Comparison of ENCODE assay signal across 8 mouse cellular contexts in the genomic region with DNA sequence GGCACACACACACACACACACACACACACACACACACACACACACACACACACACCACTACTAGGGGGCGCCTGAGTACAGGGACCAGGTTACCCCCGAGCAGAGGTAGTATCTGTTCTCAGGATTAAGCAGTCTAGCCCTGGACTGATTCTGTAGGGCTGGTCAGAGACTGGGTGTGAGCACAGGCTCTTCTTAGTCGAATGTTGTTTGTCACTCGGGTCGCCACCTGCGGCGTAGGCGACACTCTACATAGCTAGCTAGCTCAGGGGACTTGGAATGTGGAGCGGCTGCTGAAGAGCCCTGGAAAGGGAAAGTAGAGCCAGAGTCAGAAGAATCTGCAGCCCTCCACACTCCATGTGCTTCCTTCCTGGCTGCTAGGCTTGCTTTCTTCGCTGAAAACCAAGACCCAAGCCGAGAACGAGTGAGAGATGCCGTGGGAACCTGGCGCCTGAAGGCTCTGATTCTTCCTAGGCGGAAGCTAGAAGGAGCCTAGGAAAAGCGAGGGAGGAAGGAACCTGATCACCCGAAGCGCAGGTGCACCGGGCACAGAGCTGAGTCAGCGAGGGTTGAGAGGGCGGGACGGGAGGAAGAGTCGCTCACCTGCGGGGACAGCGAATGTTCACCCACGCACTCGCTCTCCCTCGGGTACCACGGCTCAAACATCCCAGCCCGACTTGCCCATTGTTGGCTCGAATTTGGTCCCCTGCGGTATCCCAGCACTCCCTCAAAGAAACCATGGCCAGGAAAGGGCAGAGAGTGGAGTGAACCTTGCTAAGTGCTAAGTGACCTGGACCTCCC. TPM values are rescaled to one million over a fixed set of nuclear protein-coding genes. Genes with fewer than 3 reads are reported as not detected.
DNase-seq lines count a peak whose midpoint lies in the region; ATAC-seq and TF ChIP-seq lines count a peak whose summit lies in the region.

No protein-coding gene starts in this region.

- intact Hi-C loops in gastrocnemius, adult 2 months (cut with DNase I): loop anchor here (2.0 kb wide), 1 partner anchor 44 kb away; no protein-coding TSS in a partner anchor
- intact Hi-C loops in gastrocnemius, postnatal 36 days (cut with DNase I): loop anchor here (5.0 kb wide), 1 partner anchor 43 kb away; no protein-coding TSS in a partner anchor

- no peaks in the 10 kb centered on the region for H3K9me3 ChIP-seq in hindbrain, embryonic 16.5 days (ENCODE audit: control insufficient read depth, low read length)

- no peak for DNase-seq in gastrocnemius, adult 2 months
- no peak for DNase-seq in gastrocnemius, postnatal 36 days
- DNase-seq in lung, postnatal 10 days: peak; percentile 25
- DNase-seq in frontal cortex, postnatal 14 days (ENCODE audit: low spot score in 2 of 2): no peak

- peak overlapping the region; percentile 81 for H3K4me3 ChIP-seq in gastrocnemius, adult 2 months
- H3K4me3 ChIP-seq in cortical plate, adult 2 months (ENCODE audit: insufficient read depth, low read length): peak overlapping the region; percentile 68
- peak overlapping the region; percentile 68 for H3K4me3 ChIP-seq in hindbrain, embryonic 16.5 days (ENCODE audit: low read length)

- no peaks in the 10 kb centered on the region for H3K36me3 ChIP-seq in hindbrain, embryonic 16.5 days (ENCODE audit: control insufficient read depth, insufficient read depth, low read length)

- ATAC-seq in CD4-positive, CD25-positive, alpha-beta regulatory T cell, adult 4 months: peak; percentile 8
- ATAC-seq in hindbrain, embryonic 16.5 days: no peak
- ATAC-seq in activated CD4-positive, CD25-positive, alpha-beta regulatory T cell, adult 4 months: no peak

- peaks cover 4% of the 10 kb centered on the region for H3K4me1 ChIP-seq in cortical plate, adult 2 months (ENCODE audit: control insufficient read depth, insufficient read depth, low read length)
- peaks cover 16% of the 10 kb centered on the region for H3K4me1 ChIP-seq in hindbrain, embryonic 16.5 days (ENCODE audit: control insufficient read depth, insufficient read depth, low read depth, low read length)

- WGBS in hindbrain, embryonic 16.5 days: under 1% methylated on average over 30 of the region's 32 CpGs

- H3K27me3 ChIP-seq in hindbrain, embryonic 16.5 days (replicated peaks; ENCODE audit: control insufficient read depth, insufficient read depth, low read length): peaks cover 14% of the 10 kb centered on the region

- TF ChIP-seq POLR2A in cortical plate, adult 2 months (IDR thresholded peaks at IDR 0.05; ENCODE audit: extremely low read depth, insufficient read depth, low read length): peak; percentile 38; the same call in 1 of the 2 replicates

- peak overlapping the region; percentile 68 for H3K27ac ChIP-seq in gastrocnemius, adult 2 months
- peak overlapping the region; percentile 2 for H3K27ac ChIP-seq in cortical plate, adult 2 months (ENCODE audit: insufficient read depth, low read length)
- H3K27ac ChIP-seq in hindbrain, embryonic 16.5 days (ENCODE audit: low read depth, low read length): peak overlapping the region; percentile 63

- no peak for TF ChIP-seq CTCF in gastrocnemius, adult 2 months (IDR thresholded peaks at IDR 0.05)
- no peak for TF ChIP-seq CTCF in cortical plate, adult 2 months (IDR thresholded peaks at IDR 0.05; ENCODE audit: extremely low read depth, insufficient read depth, low read length)

- peak overlapping the region; percentile 83 for H3K9ac ChIP-seq in hindbrain, embryonic 16.5 days (ENCODE audit: low read depth, low read length)

- H3K4me2 ChIP-seq in hindbrain, embryonic 16.5 days (ENCODE audit: low read length): peak overlapping the region; percentile 92

RNA-seq across cellular contexts. Expression of a gene that starts 2.0 kb away (rescaled TPM):
- 1 to 10 TPM; 4.1 to 6.1 TPM for total RNA-seq in gastrocnemius, adult 2 months (2021)
- total RNA-seq in gastrocnemius, postnatal 36 days (2021): 1 to 10 TPM; 6.1 to 7.6 TPM
- polyA plus RNA-seq in CD4-positive, CD25-positive, alpha-beta regulatory T cell, adult 4 months (2017; shearing (Covaris generic)): not detected
- polyA plus RNA-seq in cortical plate, adult 2 months (2012; rRNA removed): 36.7 and 39.6 TPM in 2 replicates
- polyA plus RNA-seq in hindbrain, embryonic 16.5 days (2015; fragmentation: Nextera tagmentation; extraction: Ambion mirVana): 7.1 and 7.4 TPM in 2 replicates
- polyA plus RNA-seq in activated CD4-positive, CD25-positive, alpha-beta regulatory T cell, adult 4 months (2017; shearing (Covaris generic)): not detected

RNA-seq across cellular contexts. Expression of a gene that starts 41.2 kb away (rescaled TPM):
- not detected for total RNA-seq in gastrocnemius, adult 2 months (2021)
- under 1 TPM in 1 of 2 experiments, not detected in 1; 0.86 TPM for total RNA-seq in gastrocnemius, postnatal 36 days (2021)
- polyA plus RNA-seq in CD4-positive, CD25-positive, alpha-beta regulatory T cell, adult 4 months (2017; shearing (Covaris generic)): not detected
- not detected in 2 replicates for polyA plus RNA-seq in cortical plate, adult 2 months (2012; rRNA removed)
- polyA plus RNA-seq in hindbrain, embryonic 16.5 days (2015; fragmentation: Nextera tagmentation; extraction: Ambion mirVana): not detected in 2 replicates
- not detected for polyA plus RNA-seq in activated CD4-positive, CD25-positive, alpha-beta regulatory T cell, adult 4 months (2017; shearing (Covaris generic))

RNA-seq across cellular contexts. Expression of a gene that starts 55.6 kb away (rescaled TPM):
- total RNA-seq in gastrocnemius, adult 2 months (2021): 10 to 100 TPM; 54.8 to 55.7 TPM
- total RNA-seq in gastrocnemius, postnatal 36 days (2021): 10 to 100 TPM; 52.0 to 58.1 TPM
- polyA plus RNA-seq in CD4-positive, CD25-positive, alpha-beta regulatory T cell, adult 4 months (2017; shearing (Covaris generic)): 10 to 100 TPM; 55.1 to 70.7 TPM
- polyA plus RNA-seq in cortical plate, adult 2 months (2012; rRNA removed): 45.9 and 51.3 TPM in 2 replicates
- 43.6 and 44.7 TPM in 2 replicates for polyA plus RNA-seq in hindbrain, embryonic 16.5 days (2015; fragmentation: Nextera tagmentation; extraction: Ambion mirVana)
- 10 to 100 TPM; 44.5 to 56.2 TPM for polyA plus RNA-seq in activated CD4-positive, CD25-positive, alpha-beta regulatory T cell, adult 4 months (2017; shearing (Covaris generic))

Comparison
In these comparisons a context has a peak if more than half of its experiments do, and no peak if none do; other contexts are left out.
1. H3K27ac ChIP-seq: peak in every context shown above with its lines; median percentile 68 in gastrocnemius, adult 2 months; 63 in hindbrain, embryonic 16.5 days; 2 in cortical plate, adult 2 months.